Mouse (Mus musculus) stomach, postnatal 0 days (tissue): ENCODE measurements around the gene Bms1.

Experiments
- CTCF ChIP-seq: IDR thresholded peaks from 2 replicates; pipeline ENCODE4 v1.5.1; 2016; ENCODE audit warnings: antibody characterized with exemption, low read depth, mild to moderate bottlenecking, moderate library complexity
- EP300 ChIP-seq: optimal IDR thresholded peaks from 2 replicates; pipeline ENCODE3; 2016; ENCODE audit warnings: antibody characterized with exemption

- no peak for TF ChIP-seq CTCF
- TF ChIP-seq EP300, result no peak
These were observed 8.8 kb downstream of the Bms1 start for GRCm38 (mm10) chr6:118410428-118410827.
